Mouse (Mus musculus): ENCODE measurements around the gene Dgkk.
"Not testable (repeated sequence)": the region's sequence is repeated elsewhere in the genome, so short reads cannot be mapped to it uniquely, and the experiment has no call there.

The Dgkk gene

GRCm38 (mm10) chrX:6779006-6779405 is at the start of gene Dgkk:
Gene Dgkk, plus strand, starts transcription at chrX:6779306.
- not testable (repeated sequence) for DNase-seq

GRCm38 (mm10) chrX:6733998-6734397 is 45.1 kb upstream of the Dgkk start:
- no peak for DNase-seq

- DNase-seq = no peak
These were observed 28.4 kb upstream of the Dgkk start for GRCm38 (mm10) chrX:6750714-6751113.

- no peak for DNase-seq
These were observed 27.5 kb upstream of the Dgkk start for GRCm38 (mm10) chrX:6751549-6752047.

- peak; percentile 4 for DNase-seq
These were observed 1.4 kb upstream of the Dgkk start for GRCm38 (mm10) chrX:6777489-6778249.

- DNase-seq = peak; percentile 80
These were observed 862 bp upstream of the Dgkk start for GRCm38 (mm10) chrX:6778250-6778637.

GRCm38 (mm10) chrX:6779969-6780539 is 948 bp downstream of the Dgkk start:
- DNase-seq = peak; percentile 6

- DNase-seq = peak; percentile 2
These were observed 53.4 kb downstream of the Dgkk start for GRCm38 (mm10) chrX:6832553-6832952.

- no peak for DNase-seq
These were observed 74.4 kb downstream of the Dgkk start for GRCm38 (mm10) chrX:6853466-6853865.

GRCm38 (mm10) chrX:6854136-6854535 is 75.0 kb downstream of the Dgkk start:
- DNase-seq = no peak

- peak; percentile 24 for DNase-seq
These were observed 114.8 kb downstream of the Dgkk start for GRCm38 (mm10) chrX:6893933-6894332.

GRCm38 (mm10) chrX:6911047-6911446 is 131.9 kb downstream of the Dgkk start:
- DNase-seq = no peak

GRCm38 (mm10) chrX:6922165-6922564 is 143.1 kb downstream of the Dgkk start:
- no peak for DNase-seq

- no peak for DNase-seq
These were observed 147.1 kb downstream of the Dgkk start for GRCm38 (mm10) chrX:6926224-6926623.

GRCm38 (mm10) chrX:6968598-6968997 is 189.5 kb downstream of the Dgkk start:
- no peak for DNase-seq

GRCm38 (mm10) chrX:6971956-6972355 is 192.8 kb downstream of the Dgkk start:
- DNase-seq = no peak

- DNase-seq = not testable (repeated sequence)
These were observed 204.8 kb downstream of the Dgkk start for GRCm38 (mm10) chrX:6983916-6984315.

Data from retina, postnatal 1 day (tissue).